Mouse (Mus musculus) neural tube, embryonic 13.5 days (tissue): ENCODE results near the gene Ranbp10. TPM values are rescaled to one million over a fixed set of nuclear protein-coding genes. Genes with fewer than 3 reads are reported as not detected.
A peak's percentile ranks its signal among the peaks of the same experiment; 100 is the strongest.

Experiments
- ATAC-seq: fragments of 200-750 bp; cut with Nextera tagmentation; 2 replicates; pipeline ENCODE4 v1.8.0; 2017; ENCODE audit warnings: low read depth, mild to moderate bottlenecking, moderate TSS enrichment, moderate library complexity
- H3K27ac ChIP-seq: fragments of 300-500 bp; sonication (generic); replicated peaks from 2 replicates; pipeline ENCODE4 v1.5.1; 2015; ENCODE audit warnings: moderate library complexity, mild to moderate bottlenecking, inconsistent platforms
- H3K27me3 ChIP-seq: fragments of 300-500 bp; sonication (generic); 2 replicates; pipeline ENCODE4 v1.6.1; 2015; ENCODE audit warnings: mild to moderate bottlenecking, inconsistent platforms
- H3K36me3 ChIP-seq: fragments of 300-500 bp; sonication (generic); 2 replicates; pipeline ENCODE4 v1.6.1; 2015; ENCODE audit warnings: mild to moderate bottlenecking, inconsistent platforms
- H3K4me1 ChIP-seq: fragments of 300-500 bp; sonication (generic); replicated peaks from 2 replicates; pipeline ENCODE4 v1.6.1; 2015; ENCODE audit warnings: inconsistent platforms
- H3K4me2 ChIP-seq: fragments of 300-500 bp; sonication (generic); 2 replicates; pipeline ENCODE4 v1.6.1; 2015; ENCODE audit warnings: inconsistent platforms, mild to moderate bottlenecking, moderate library complexity
- H3K4me3 ChIP-seq: fragments of 300-500 bp; sonication (generic); 2 replicates; pipeline ENCODE4 v1.5.1; 2015; ENCODE audit warnings: mild to moderate bottlenecking, inconsistent platforms
- H3K9ac ChIP-seq: fragments of 300-500 bp; sonication (generic); 2 replicates; pipeline ENCODE4 v1.6.1; 2015; ENCODE audit warnings: moderate library complexity, mild to moderate bottlenecking, inconsistent platforms
- H3K9me3 ChIP-seq: fragments of 300-500 bp; sonication (generic); 2 replicates; pipeline ENCODE4 v1.6.1; 2016; ENCODE audit warnings: inconsistent platforms
- WGBS: fragments of 180-500 bp; shearing (Covaris S2); methylation state at CpG from one replicate; pipeline ENCODE4 v1.1.7; 2015; 5-methylcytosine and 5-hydroxymethylcytosine counted together
- polyA plus RNA-seq: library from polyadenylated mRNA; unstranded; fragments of >200 nt; fragmentation: Nextera tagmentation; extraction: Ambion mirVana; gene quantifications from 2 replicates; pipeline ENCODE4 v1.2.1, GENCODE M21; 2015

Ranbp10 gene
- polyA plus RNA-seq, 1 experiment from 2014 or later, result 11.6 TPM

- no peak for ATAC-seq
- H3K4me3 ChIP-seq, result peak overlapping the region; percentile 95
- 52% methylated on average over 4 of the region's 4 CpGs for WGBS
- H3K4me2 ChIP-seq, result peak overlapping the region; percentile 99
- H3K36me3 ChIP-seq, result peaks cover 37% of the 10 kb centered on the region
- H3K4me1 ChIP-seq, result peaks cover 34% of the 10 kb centered on the region
- H3K9me3 ChIP-seq, result no peaks in the 10 kb centered on the region
- H3K27ac ChIP-seq, result no peak overlapping the region
- no peaks in the 10 kb centered on the region for H3K27me3 ChIP-seq
- peak overlapping the region; percentile 91; the same call in 1 of the 2 replicates for H3K9ac ChIP-seq
These were observed 1.6 kb downstream of the Ranbp10 start for GRCm38 (mm10) chr8:105825506-105825905.

- Histone ChIP-seq H3K4me1 (peaks cover 24% of the 10 kb centered on the region), H3K27me3 (no peaks in the 10 kb centered on the region), H3K4me3 (no peak overlapping the region), H3K27ac (no peak overlapping the region), H3K9me3 (no peaks in the 10 kb centered on the region), H3K9ac (no peak overlapping the region), H3K36me3 (peaks cover 60% of the 10 kb centered on the region), H3K4me2 (no peak overlapping the region)
- WGBS, result 96% methylated on average over 1 of the region's 1 CpGs
- ATAC-seq, result no peak
These were observed 6.2 kb downstream of the Ranbp10 start for GRCm38 (mm10) chr8:105820925-105821324.

- Histone ChIP-seq H3K27me3 (no peaks in the 10 kb centered on the region), H3K27ac (no peak overlapping the region), H3K9me3 (no peaks in the 10 kb centered on the region), H3K9ac (no peak overlapping the region), H3K4me3 (no peak overlapping the region), H3K4me1 (peaks cover 11% of the 10 kb centered on the region; the same call in 1 of the 2 replicates), H3K36me3 (peaks cover 57% of the 10 kb centered on the region), H3K4me2 (no peak overlapping the region)
- WGBS, result 95% methylated on average over 3 of the region's 3 CpGs
- ATAC-seq, result no peak
These were observed 7.5 kb downstream of the Ranbp10 start for GRCm38 (mm10) chr8:105819659-105820058.

GRCm38 (mm10) chr8:105813241-105813640, 13.9 kb downstream of the Ranbp10 start:
- Histone ChIP-seq H3K9me3 (no peaks in the 10 kb centered on the region), H3K4me3 (no peak overlapping the region), H3K4me1 (peaks cover 18% of the 10 kb centered on the region), H3K36me3 (peaks cover 28% of the 10 kb centered on the region), H3K4me2 (no peak overlapping the region), H3K27ac (no peak overlapping the region), H3K9ac (no peak overlapping the region), H3K27me3 (no peaks in the 10 kb centered on the region)
- 96% methylated on average over 6 of the region's 6 CpGs for WGBS
- ATAC-seq, result no peak

- Histone ChIP-seq H3K9ac (no peak overlapping the region), H3K4me3 (no peak overlapping the region), H3K4me1 (peaks cover 18% of the 10 kb centered on the region), H3K9me3 (no peaks in the 10 kb centered on the region), H3K4me2 (no peak overlapping the region), H3K27ac (no peak overlapping the region), H3K36me3 (peaks cover 21% of the 10 kb centered on the region), H3K27me3 (no peaks in the 10 kb centered on the region)
- 94% methylated on average over 5 of the region's 5 CpGs for WGBS
- ATAC-seq, result no peak
These were observed 14.6 kb downstream of the Ranbp10 start for GRCm38 (mm10) chr8:105812511-105812910.

- Histone ChIP-seq H3K4me3 (no peak overlapping the region), H3K4me1 (peaks cover 18% of the 10 kb centered on the region), H3K4me2 (no peak overlapping the region), H3K9me3 (no peaks in the 10 kb centered on the region), H3K27me3 (no peaks in the 10 kb centered on the region), H3K27ac (no peak overlapping the region), H3K9ac (no peak overlapping the region), H3K36me3 (peaks cover 21% of the 10 kb centered on the region)
- no peak for ATAC-seq
- WGBS, result 85% methylated on average over 3 of the region's 3 CpGs
These were observed 15.6 kb downstream of the Ranbp10 start for GRCm38 (mm10) chr8:105811543-105811942.

GRCm38 (mm10) chr8:105811061-105811460, 16.1 kb downstream of the Ranbp10 start:
- H3K4me2 ChIP-seq, result no peak overlapping the region
- no peak overlapping the region for H3K4me3 ChIP-seq
- no peak overlapping the region for H3K27ac ChIP-seq
- WGBS, result 80% methylated on average over 10 of the region's 10 CpGs
- peaks cover 18% of the 10 kb centered on the region for H3K4me1 ChIP-seq
- no peak for ATAC-seq
- no peak overlapping the region for H3K9ac ChIP-seq
- peaks cover 21% of the 10 kb centered on the region for H3K36me3 ChIP-seq
- no peaks in the 10 kb centered on the region for H3K9me3 ChIP-seq
- no peaks in the 10 kb centered on the region for H3K27me3 ChIP-seq

GRCm38 (mm10) chr8:105810245-105810786, 16.8 kb downstream of the Ranbp10 start:
- H3K36me3 ChIP-seq, result peaks cover 23% of the 10 kb centered on the region
- no peak for ATAC-seq

GRCm38 (mm10) chr8:105808480-105808879, 18.7 kb downstream of the Ranbp10 start:
- no peak overlapping the region for H3K4me2 ChIP-seq
- H3K9ac ChIP-seq, result no peak overlapping the region
- 96% methylated on average over 2 of the region's 2 CpGs for WGBS
- no peak overlapping the region for H3K27ac ChIP-seq
- H3K9me3 ChIP-seq, result no peaks in the 10 kb centered on the region
- peaks cover 22% of the 10 kb centered on the region for H3K4me1 ChIP-seq
- H3K36me3 ChIP-seq, result peaks cover 38% of the 10 kb centered on the region
- H3K4me3 ChIP-seq, result no peak overlapping the region
- no peak for ATAC-seq
- H3K27me3 ChIP-seq, result no peaks in the 10 kb centered on the region

More at GRCm38 (mm10) chr8:105810245-105810786, 16.8 kb downstream of the Ranbp10 start:
- H3K4me1 ChIP-seq, result peaks cover 22% of the 10 kb centered on the region
- H3K4me3 ChIP-seq, result no peak overlapping the region
- H3K27me3 ChIP-seq, result no peaks in the 10 kb centered on the region
- no peaks in the 10 kb centered on the region for H3K9me3 ChIP-seq
- H3K4me2 ChIP-seq, result no peak overlapping the region
- WGBS, result 90% methylated on average over 6 of the region's 6 CpGs
- no peak overlapping the region for H3K9ac ChIP-seq
- 0 out of 2 replicates have a peak overlapping the region, but pooled peaks have one; percentile 38 for H3K27ac ChIP-seq

GRCm38 (mm10) chr8:105807766-105808165, 19.4 kb downstream of the Ranbp10 start:
- ATAC-seq, result no peak
- H3K9me3 ChIP-seq, result no peaks in the 10 kb centered on the region
- WGBS, result 89% methylated on average over 5 of the region's 5 CpGs
- H3K4me3 ChIP-seq, result no peak overlapping the region
- no peaks in the 10 kb centered on the region for H3K27me3 ChIP-seq
- H3K9ac ChIP-seq, result no peak overlapping the region
- H3K4me1 ChIP-seq, result peaks cover 22% of the 10 kb centered on the region
- no peak overlapping the region for H3K27ac ChIP-seq
- H3K36me3 ChIP-seq, result peaks cover 38% of the 10 kb centered on the region
- H3K4me2 ChIP-seq, result no peak overlapping the region

- Histone ChIP-seq H3K9me3 (no peaks in the 10 kb centered on the region), H3K36me3 (peaks cover 23% of the 10 kb centered on the region), H3K4me1 (peaks cover 12% of the 10 kb centered on the region), H3K4me2 (no peak overlapping the region), H3K27ac (peak overlapping the region; percentile 23; the same call in 1 of the 2 replicates), H3K4me3 (no peak overlapping the region), H3K27me3 (no peaks in the 10 kb centered on the region), H3K9ac (no peak overlapping the region)
- no peak for ATAC-seq
- 86% methylated on average over 1 of the region's 1 CpGs for WGBS
These were observed 21.2 kb downstream of the Ranbp10 start for GRCm38 (mm10) chr8:105805964-105806363.

- Histone ChIP-seq H3K4me3 (no peak overlapping the region), H3K9ac (no peak overlapping the region), H3K4me2 (no peak overlapping the region), H3K27me3 (no peaks in the 10 kb centered on the region), H3K9me3 (no peaks in the 10 kb centered on the region), H3K4me1 (peaks cover 6% of the 10 kb centered on the region; the same call in 1 of the 2 replicates), H3K36me3 (peaks cover 19% of the 10 kb centered on the region), H3K27ac (peak overlapping the region; percentile 23; the same call in 1 of the 2 replicates)
- no peak for ATAC-seq
- WGBS, result 75% methylated on average over 3 of the region's 3 CpGs
These were observed 21.8 kb downstream of the Ranbp10 start for GRCm38 (mm10) chr8:105805346-105805745.

GRCm38 (mm10) chr8:105804797-105805196, 22.4 kb downstream of the Ranbp10 start:
- Histone ChIP-seq H3K4me1 (peaks cover 4% of the 10 kb centered on the region; the same call in 1 of the 2 replicates), H3K4me3 (no peak overlapping the region), H3K36me3 (peaks cover 17% of the 10 kb centered on the region), H3K9ac (no peak overlapping the region), H3K4me2 (no peak overlapping the region), H3K27me3 (no peaks in the 10 kb centered on the region), H3K27ac (no peak overlapping the region), H3K9me3 (no peaks in the 10 kb centered on the region)
- WGBS, result 92% methylated on average over 7 of the region's 7 CpGs
- no peak for ATAC-seq
